29 mouse cellular contexts compared by ENCODE assay signal in the genomic region with DNA sequence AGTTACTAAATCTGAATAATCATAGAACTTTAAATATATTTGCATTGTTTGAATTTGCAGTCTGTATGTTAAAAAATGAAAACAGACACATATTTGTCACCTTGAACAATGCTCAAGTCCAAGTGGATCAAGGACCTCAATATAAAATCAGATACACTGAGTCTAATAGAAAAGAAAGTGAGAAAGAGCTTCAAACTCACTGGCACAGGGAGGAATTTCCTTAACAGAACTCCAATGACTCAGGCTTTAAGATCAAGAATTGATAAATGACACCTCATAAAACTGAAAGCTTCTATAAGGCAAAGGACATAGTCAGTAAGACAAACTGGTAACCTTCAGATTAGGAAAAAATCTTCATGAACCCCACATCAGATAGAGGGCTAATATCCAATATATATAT.
"Had no signal": no experiment of that assay in that cellular context is flagged by ENCODE, and none has a peak within 500 bp of the region (broad histone marks: within the 10 kb centered on the region; RNA-seq: fewer than 3 reads in every experiment).

No protein-coding gene starts in this region.

- DNase-seq: cerebellum, adult 2 months; cerebellum, adult 8-10 months; cerebellum, adult 9-10 months; cerebellum, adult 9-11 months; cerebellum, postnatal 10 days; cerebellum, postnatal 14 days; cerebellum, postnatal 25 days; cerebellum, postnatal 36 days; embryo, embryonic 11 days; forebrain, postnatal 0 days; gastrocnemius, adult 2 months; gastrocnemius, postnatal 10 days; gastrocnemius, postnatal 14 days; gastrocnemius, postnatal 25 days; gastrocnemius, postnatal 36 days; heart, adult 11 months; heart, adult 18-20 months; heart, adult 2 months had no signal

- H3K27ac ChIP-seq: embryonic facial prominence, embryonic 10.5 days; embryonic facial prominence, embryonic 12.5 days; embryonic facial prominence, embryonic 13.5 days; embryonic facial prominence, embryonic 15.5 days; forebrain, embryonic 10.5 days; forebrain, embryonic 12.5 days; forebrain, embryonic 13.5 days; forebrain, embryonic 15.5 days; gastrocnemius, adult 2 months; heart, adult 2 months had no signal

- H3K36me3 ChIP-seq: embryonic facial prominence, embryonic 10.5 days; embryonic facial prominence, embryonic 12.5 days; embryonic facial prominence, embryonic 13.5 days; embryonic facial prominence, embryonic 15.5 days; forebrain, embryonic 10.5 days; forebrain, embryonic 12.5 days; forebrain, embryonic 15.5 days had no signal

- H3K4me2 ChIP-seq: embryonic facial prominence, embryonic 12.5 days; embryonic facial prominence, embryonic 13.5 days; embryonic facial prominence, embryonic 15.5 days; forebrain, embryonic 12.5 days; forebrain, embryonic 13.5 days; forebrain, embryonic 15.5 days had no signal

- H3K9ac ChIP-seq: embryonic facial prominence, embryonic 12.5 days; embryonic facial prominence, embryonic 13.5 days; embryonic facial prominence, embryonic 15.5 days; forebrain, embryonic 12.5 days; forebrain, embryonic 13.5 days; forebrain, embryonic 15.5 days; forebrain, postnatal 0 days had no signal

- H3K9me3 ChIP-seq: embryonic facial prominence, embryonic 10.5 days; embryonic facial prominence, embryonic 12.5 days; embryonic facial prominence, embryonic 13.5 days; embryonic facial prominence, embryonic 15.5 days; forebrain, embryonic 10.5 days; forebrain, embryonic 12.5 days; forebrain, embryonic 13.5 days; forebrain, embryonic 15.5 days had no signal

- H3K27me3 ChIP-seq: embryonic facial prominence, embryonic 12.5 days; embryonic facial prominence, embryonic 13.5 days; embryonic facial prominence, embryonic 15.5 days; forebrain, embryonic 12.5 days; forebrain, embryonic 13.5 days; forebrain, embryonic 15.5 days had no signal

- ATAC-seq: forebrain, embryonic 13.5 days; forebrain, embryonic 14.5 days; forebrain, embryonic 15.5 days; forebrain, embryonic 16.5 days; forebrain, postnatal 0 days had no signal

- H3K4me3 ChIP-seq: embryonic facial prominence, embryonic 10.5 days; embryonic facial prominence, embryonic 12.5 days; embryonic facial prominence, embryonic 13.5 days; embryonic facial prominence, embryonic 15.5 days; erythroblast, embryonic 14.5 days; forebrain, embryonic 10.5 days; forebrain, embryonic 12.5 days; forebrain, embryonic 13.5 days; forebrain, embryonic 15.5 days; gastrocnemius, adult 2 months; heart, adult 2 months had no signal

- H3K4me1 ChIP-seq: embryonic facial prominence, embryonic 10.5 days; embryonic facial prominence, embryonic 12.5 days; embryonic facial prominence, embryonic 13.5 days; embryonic facial prominence, embryonic 15.5 days; forebrain, embryonic 10.5 days; forebrain, embryonic 12.5 days; forebrain, embryonic 13.5 days; forebrain, embryonic 15.5 days had no signal
